Mouse (Mus musculus) lung, adult 2 months (tissue): ENCODE data around the gene Gmcl1.

ENCODE experiments used
- CTCF ChIP-seq: fragments of 200-500 bp; IDR thresholded peaks from 2 replicates; pipeline ENCODE4 v1.5.1; 2011; ENCODE audit warnings: mild to moderate bottlenecking, low read length, control low read depth; ENCODE audit not compliant: insufficient read depth
- POLR2A ChIP-seq: fragments of 200-500 bp; IDR thresholded peaks from 2 replicates; pipeline ENCODE4 v1.6.1; 2011; ENCODE audit warnings: low read depth, mild to moderate bottlenecking, control low read depth, low read length, borderline replicate concordance; ENCODE audit errors: extremely low read depth

GRCm38 (mm10) chr6:86736830-86737229 is 3.6 kb upstream of the Gmcl1 start:
- no peak for TF ChIP-seq POLR2A
- no peak for TF ChIP-seq CTCF
